Mouse (Mus musculus): Measurements from ENCODE around the gene Best3. TPM values are rescaled to one million over a fixed set of nuclear protein-coding genes. Genes with fewer than 3 reads are reported as not detected.
A peak's percentile ranks its signal among the peaks of the same experiment; 100 is the strongest.

Best3 gene
- not detected in 2 replicates for total RNA-seq (2014; rRNA removed)
- polyA plus RNA-seq (2015; fragmentation: Nextera tagmentation; extraction: Ambion mirVana), result 0.05 and 0.11 TPM in 2 replicates

DNA sequence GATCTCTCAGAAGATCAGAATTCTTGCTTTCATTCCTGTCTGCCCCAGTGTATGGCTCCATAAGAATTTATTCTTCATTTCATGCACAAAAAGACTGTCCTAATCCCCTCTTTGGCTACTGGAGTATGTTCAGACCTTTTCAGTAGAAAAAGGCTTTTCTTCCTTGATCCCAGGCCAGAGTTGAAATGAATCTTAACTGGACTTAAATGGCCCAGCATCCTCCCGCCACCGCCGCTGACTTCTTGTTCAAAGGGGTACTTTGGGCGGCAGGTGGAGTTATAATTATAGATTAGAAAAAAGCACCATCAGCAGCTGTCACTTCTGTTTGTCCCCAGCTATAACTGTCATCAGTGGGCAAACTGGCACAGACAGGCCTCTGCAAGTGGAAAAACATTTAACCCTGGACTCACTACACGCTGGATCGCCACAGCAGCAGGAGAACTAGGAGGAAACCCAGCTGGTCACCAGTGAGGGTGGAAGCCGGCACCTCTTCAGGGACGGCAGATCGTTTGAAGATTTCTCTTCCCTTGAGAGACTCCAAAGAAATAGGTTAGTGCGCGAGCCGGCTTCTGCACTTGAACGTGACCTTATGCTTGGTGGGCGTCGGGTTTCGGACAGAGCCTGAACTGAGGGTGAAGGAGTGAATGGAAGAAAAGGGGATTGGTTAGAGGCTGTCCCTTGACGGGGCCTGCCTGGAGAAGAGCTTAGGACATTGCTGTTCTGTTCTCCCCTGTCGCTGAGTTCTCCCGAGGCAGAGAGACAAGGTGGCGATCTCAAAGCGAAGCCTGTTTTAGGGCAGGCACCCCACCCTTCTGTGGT lies at the start of gene Best3:
TSS of gene Best3 (plus strand) at position 51 of the 819 bp plus-strand sequence.
- Histone ChIP-seq H3K9ac (no peak within 1 kb of the TSS), H3K36me3 (ENCODE audit: insufficient read depth) (no peaks in the 10 kb centered on the region), H3K4me3 (ENCODE audit: low read depth, low read length) (no peak within 1 kb of the TSS), H3K4me1 (ENCODE audit: insufficient read depth) (0 out of 2 replicates have a peak, but pooled peaks cover 5% of the 10 kb centered on the region), H3K9me3 (ENCODE audit: low read length) (no peaks in the 10 kb centered on the region), H3K27ac (ENCODE audit: low read depth, low read length) (no peak within 1 kb of the TSS), H3K27me3 (ENCODE audit: insufficient read depth, low read length) (no peaks in the 10 kb centered on the region), H3K4me2 (ENCODE audit: low read depth) (no peak within 1 kb of the TSS)
- ATAC-seq (peak; percentile 43; the same call in 1 of the 2 replicates), DNase-seq (no peak)
- no peak for TF ChIP-seq CTCF (IDR thresholded peaks at IDR 0.05; ENCODE audit: low read depth)
- 43% methylated on average over 21 of the region's 21 CpGs for WGBS

DNA sequence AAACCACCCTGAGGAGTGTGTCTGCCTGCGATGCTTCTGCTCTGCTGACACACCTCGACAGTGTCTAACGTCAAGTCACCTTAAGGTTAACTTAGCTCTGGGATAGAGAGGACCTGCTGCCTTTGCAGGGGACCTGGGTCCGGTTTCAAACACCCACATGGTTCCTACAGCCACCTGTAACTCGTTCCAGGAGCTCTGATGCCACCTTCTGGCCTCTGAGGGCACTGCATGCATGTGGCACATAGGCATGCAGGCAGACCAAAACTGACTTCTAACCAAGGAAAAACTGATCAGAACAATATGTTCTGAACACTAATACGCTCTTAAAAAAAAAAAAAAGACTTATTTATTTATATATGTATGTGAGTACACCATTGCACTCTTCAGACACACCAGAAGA lies 43.1 kb upstream of the Best3 start:
- Histone ChIP-seq H3K4me2 (ENCODE audit: low read depth) (no peak overlapping the region), H3K27ac (ENCODE audit: low read depth, low read length) (no peak overlapping the region), H3K9me3 (ENCODE audit: low read length) (no peaks in the 10 kb centered on the region), H3K9ac (no peak overlapping the region), H3K4me3 (ENCODE audit: low read depth, low read length) (no peak overlapping the region), H3K4me1 (ENCODE audit: insufficient read depth) (no peaks in the 10 kb centered on the region), H3K27me3 (ENCODE audit: insufficient read depth, low read length) (no peaks in the 10 kb centered on the region), H3K36me3 (ENCODE audit: insufficient read depth) (peaks cover 19% of the 10 kb centered on the region)
- WGBS, result 95% methylated on average over 6 of the region's 6 CpGs
- TF ChIP-seq CTCF (IDR thresholded peaks at IDR 0.05; ENCODE audit: low read depth), result peak; percentile 38; the same call in 1 of the 2 replicates
- ATAC-seq, result no peak
- DNase-seq, result no peak

DNA sequence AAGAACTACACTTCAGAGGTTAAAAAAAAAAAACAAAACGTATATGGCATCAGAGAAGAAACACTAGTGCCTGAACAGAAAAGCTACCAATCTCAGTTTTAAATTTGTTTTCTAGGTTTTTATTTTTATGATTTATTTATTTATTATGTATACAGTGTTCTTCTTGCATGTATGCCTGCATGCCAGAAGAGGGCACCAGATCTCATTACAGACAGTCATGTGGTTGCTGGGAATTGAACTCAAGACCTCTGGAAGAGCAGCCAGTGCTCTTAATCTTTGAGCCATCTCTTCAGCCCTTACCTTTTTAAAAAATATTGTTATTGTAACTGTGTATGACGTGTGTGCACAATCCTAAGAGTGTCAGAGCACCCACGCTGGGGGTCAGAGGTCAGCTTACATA lies 42.0 kb upstream of the Best3 start:
- WGBS, result 92% methylated on average over 3 of the region's 3 CpGs
- Histone ChIP-seq H3K27ac (ENCODE audit: low read depth, low read length) (no peak overlapping the region), H3K4me2 (ENCODE audit: low read depth) (no peak overlapping the region), H3K4me1 (ENCODE audit: insufficient read depth) (peaks cover 5% of the 10 kb centered on the region; the same call in 1 of the 2 replicates), H3K9me3 (ENCODE audit: low read length) (no peaks in the 10 kb centered on the region), H3K36me3 (ENCODE audit: insufficient read depth) (peaks cover 8% of the 10 kb centered on the region), H3K27me3 (ENCODE audit: insufficient read depth, low read length) (no peaks in the 10 kb centered on the region), H3K4me3 (ENCODE audit: low read depth, low read length) (no peak overlapping the region), H3K9ac (no peak overlapping the region)
- DNase-seq (no peak), ATAC-seq (no peak)
- peak; percentile 41 for TF ChIP-seq CTCF (IDR thresholded peaks at IDR 0.05; ENCODE audit: low read depth)

DNA sequence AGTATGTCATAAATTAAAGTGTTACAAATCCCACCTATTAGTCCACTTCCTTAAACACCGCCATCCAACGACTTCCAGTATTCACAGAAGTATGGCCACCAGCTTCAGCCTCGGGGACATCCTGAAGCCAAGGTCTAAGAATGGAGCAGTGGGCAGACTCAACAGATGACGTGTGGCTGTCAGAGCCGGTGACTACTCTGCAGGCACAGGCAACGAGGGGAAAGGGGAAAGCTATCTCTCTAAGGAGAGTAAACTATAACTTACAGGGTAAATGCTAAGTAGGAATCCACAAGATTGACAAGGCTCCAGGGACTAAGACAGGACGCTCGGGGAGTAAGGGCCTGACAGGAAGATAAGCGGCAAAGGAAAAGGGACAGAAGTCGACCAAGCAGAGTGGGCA lies 41.2 kb upstream of the Best3 start:
- ATAC-seq (no peak), DNase-seq (no peak)
- no peak overlapping the region for H3K4me2 ChIP-seq (ENCODE audit: low read depth)
- H3K4me3 ChIP-seq (ENCODE audit: low read depth, low read length), result no peak overlapping the region
- no peak overlapping the region for H3K27ac ChIP-seq (ENCODE audit: low read depth, low read length)
- peaks cover 6% of the 10 kb centered on the region for H3K36me3 ChIP-seq (ENCODE audit: insufficient read depth)
- H3K9me3 ChIP-seq (ENCODE audit: low read length), result no peaks in the 10 kb centered on the region
- peaks cover 5% of the 10 kb centered on the region; the same call in 1 of the 2 replicates for H3K4me1 ChIP-seq (ENCODE audit: insufficient read depth)
- H3K27me3 ChIP-seq (ENCODE audit: insufficient read depth, low read length), result no peaks in the 10 kb centered on the region
- WGBS, result 83% methylated on average over 10 of the region's 10 CpGs
- H3K9ac ChIP-seq, result no peak overlapping the region
- TF ChIP-seq CTCF (IDR thresholded peaks at IDR 0.05; ENCODE audit: low read depth), result no peak

DNA sequence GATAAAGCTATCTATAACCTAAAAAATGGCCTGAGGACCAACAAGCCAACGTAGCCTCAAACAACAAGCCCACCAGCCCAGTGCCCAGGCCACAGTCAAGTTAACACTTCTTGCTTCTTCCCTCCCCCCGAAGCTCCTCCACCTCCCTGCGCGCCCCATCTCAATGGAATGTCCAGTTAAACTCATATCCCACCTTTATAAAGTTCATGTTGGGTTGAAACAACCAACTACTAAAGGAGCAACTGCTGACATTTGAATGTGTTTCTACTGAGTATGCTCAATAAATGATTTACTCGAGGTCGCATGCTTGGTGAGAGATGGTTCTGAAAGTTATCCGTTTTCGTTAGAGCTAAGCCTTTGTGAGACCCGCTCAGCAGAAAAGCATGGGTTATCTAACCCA lies 37.7 kb upstream of the Best3 start:
- WGBS, result 83% methylated on average over 9 of the region's 9 CpGs
- Histone ChIP-seq H3K27ac (ENCODE audit: low read depth, low read length) (no peak overlapping the region), H3K36me3 (ENCODE audit: insufficient read depth) (no peaks in the 10 kb centered on the region), H3K4me1 (ENCODE audit: insufficient read depth) (peaks cover 8% of the 10 kb centered on the region), H3K4me2 (ENCODE audit: low read depth) (peak overlapping the region; percentile 74), H3K9me3 (ENCODE audit: low read length) (no peaks in the 10 kb centered on the region), H3K27me3 (ENCODE audit: insufficient read depth, low read length) (no peaks in the 10 kb centered on the region), H3K4me3 (ENCODE audit: low read depth, low read length) (no peak overlapping the region), H3K9ac (0 out of 2 replicates have a peak overlapping the region, but pooled peaks have one; percentile 62)
- ATAC-seq, result no peak
- DNase-seq, result no peak
- no peak for TF ChIP-seq CTCF (IDR thresholded peaks at IDR 0.05; ENCODE audit: low read depth)

DNA sequence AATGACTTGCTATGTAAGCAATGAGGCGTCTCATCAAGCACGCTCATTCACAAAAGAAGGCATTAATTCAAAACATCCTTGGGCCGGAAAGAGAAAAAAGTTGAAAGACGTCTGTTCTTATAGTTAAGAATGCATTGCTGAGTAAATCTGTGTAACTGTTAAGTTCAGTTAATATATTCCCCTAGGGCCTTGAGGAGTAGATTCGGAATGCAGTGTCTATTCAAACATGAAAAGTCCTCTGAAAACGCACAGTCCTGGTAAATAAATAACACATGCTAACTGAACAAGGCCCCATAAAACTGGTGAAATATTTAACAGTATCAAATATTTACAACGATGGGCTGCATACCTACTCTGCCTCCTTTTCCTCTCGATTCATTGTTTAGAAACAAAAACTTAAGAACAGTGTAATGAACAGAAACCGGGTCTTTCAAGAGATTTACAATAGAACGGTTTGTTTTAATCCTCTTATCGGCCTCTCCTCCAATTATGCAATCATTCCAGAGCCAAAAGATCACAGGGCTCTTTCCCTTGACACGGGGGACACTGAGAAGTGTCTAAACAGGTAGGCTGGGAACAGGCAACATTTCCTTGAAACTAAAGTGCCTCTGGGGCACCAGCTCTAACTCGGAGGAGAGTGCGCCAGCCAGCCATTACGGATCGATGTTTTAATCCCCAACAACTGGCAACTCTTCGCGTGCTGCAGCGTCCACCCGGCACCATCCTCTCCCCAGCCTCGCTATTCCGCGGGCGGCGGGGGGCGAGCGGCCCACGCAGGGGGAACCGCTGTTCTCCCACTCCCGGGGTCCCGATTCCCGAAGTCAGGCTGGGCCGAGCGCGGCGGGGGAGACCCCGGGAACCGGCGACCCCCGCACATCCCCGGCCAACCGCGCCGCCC lies 36.8 kb upstream of the Best3 start:
- no peaks in the 10 kb centered on the region for H3K9me3 ChIP-seq (ENCODE audit: low read length)
- H3K9ac ChIP-seq, result peak overlapping the region; percentile 62
- ATAC-seq (peak; percentile 24), DNase-seq (peak; percentile 31)
- no peak for TF ChIP-seq CTCF (IDR thresholded peaks at IDR 0.05; ENCODE audit: low read depth)
- H3K4me1 ChIP-seq (ENCODE audit: insufficient read depth), result peaks cover 8% of the 10 kb centered on the region
- peak overlapping the region; percentile 76 for H3K27ac ChIP-seq (ENCODE audit: low read depth, low read length)
- H3K36me3 ChIP-seq (ENCODE audit: insufficient read depth), result no peaks in the 10 kb centered on the region
- H3K27me3 ChIP-seq (ENCODE audit: insufficient read depth, low read length), result no peaks in the 10 kb centered on the region
- WGBS, result 3% methylated on average over 42 of the region's 44 CpGs
- H3K4me2 ChIP-seq (ENCODE audit: low read depth), result peak overlapping the region; percentile 74
- H3K4me3 ChIP-seq (ENCODE audit: low read depth, low read length), result peak overlapping the region; percentile 86
